Mouse (Mus musculus): Measurements from ENCODE around the gene Cd3eap.
A peak's percentile ranks its signal among the peaks of the same experiment; 100 is the strongest.

Cd3eap gene

DNA sequence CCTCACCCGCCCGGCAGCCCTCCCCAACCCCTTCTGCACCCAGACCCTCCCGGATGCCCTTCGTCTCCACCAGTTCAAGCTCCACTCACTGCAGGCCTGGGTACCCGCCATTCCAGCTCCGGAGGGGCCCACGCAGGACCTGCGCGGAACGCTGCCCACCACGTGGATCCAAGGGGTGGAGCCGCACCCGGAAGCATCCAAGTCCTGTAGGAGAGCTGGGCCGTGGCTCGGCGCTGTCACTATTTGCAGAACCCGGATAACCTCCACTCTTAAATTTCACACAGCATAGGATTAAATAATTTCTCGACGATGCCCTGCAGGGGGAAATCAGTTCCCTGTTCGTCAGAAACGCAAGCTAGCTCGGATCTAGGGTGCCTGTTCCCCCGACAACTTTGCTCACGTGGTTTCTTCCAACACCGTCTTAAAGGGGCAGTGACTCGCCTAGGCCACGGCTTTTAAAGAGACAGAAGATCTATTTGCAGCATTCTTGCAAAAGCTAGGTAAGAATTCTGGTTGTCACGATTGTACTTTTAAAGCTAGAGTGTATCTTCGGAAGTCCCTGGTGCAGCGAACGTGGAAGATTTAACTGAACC, at the start of gene Cd3eap, which contains the start of gene Ppp1r13l:
Gene Cd3eap (minus strand): TSS at position 185 of the 593 bp plus-strand sequence.
Gene Ppp1r13l (plus strand): TSS at position 451 of the 593 bp plus-strand sequence.
- peak; percentile 92 for DNase-seq (ENCODE audit: low spot score)

DNA sequence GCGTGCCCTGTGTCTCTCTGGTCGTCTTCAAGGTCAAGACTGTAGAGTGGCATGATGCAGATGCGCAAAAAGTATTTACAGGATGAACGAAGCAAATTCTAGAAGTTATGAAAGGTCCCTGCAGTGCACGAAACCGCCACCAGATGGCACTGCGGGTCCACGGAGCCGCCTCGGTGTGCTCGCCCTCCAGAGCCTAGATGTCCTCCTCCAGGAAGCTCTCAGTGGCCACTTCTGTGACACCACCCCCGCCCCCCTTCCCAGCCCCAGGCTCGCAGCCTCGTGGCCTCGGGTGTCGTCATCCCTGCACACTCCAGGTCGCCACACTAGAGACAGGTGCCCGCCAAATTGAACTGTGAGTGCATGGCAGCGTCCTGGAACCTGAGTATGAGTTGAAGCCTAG, 46.1 kb upstream of the Cd3eap start:
- peak; percentile 74 for DNase-seq (ENCODE audit: low spot score)

DNA sequence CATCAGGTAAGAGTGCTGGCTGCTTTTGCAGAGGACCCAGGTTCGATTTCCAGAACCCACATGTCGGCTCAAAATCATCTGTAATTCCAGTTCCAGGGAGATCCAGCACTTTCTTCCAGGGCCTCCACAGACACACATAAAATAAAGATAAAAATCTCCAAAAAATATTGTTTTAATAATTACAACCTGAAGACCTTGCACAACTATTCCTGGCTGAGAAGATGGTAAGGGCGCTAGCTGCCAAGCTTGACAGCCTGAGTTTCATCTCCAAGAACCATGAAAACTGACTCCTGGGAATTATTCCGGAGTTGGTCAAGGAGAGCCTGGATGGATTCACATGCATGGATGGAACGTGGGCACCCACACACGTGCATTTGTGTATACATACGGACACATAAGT, 45.2 kb upstream of the Cd3eap start, which contains the start of gene Ckm:
Gene Ckm (plus strand): TSS at position 301 of the 400 bp plus-strand sequence.
- no peak for DNase-seq (ENCODE audit: low spot score)

DNA sequence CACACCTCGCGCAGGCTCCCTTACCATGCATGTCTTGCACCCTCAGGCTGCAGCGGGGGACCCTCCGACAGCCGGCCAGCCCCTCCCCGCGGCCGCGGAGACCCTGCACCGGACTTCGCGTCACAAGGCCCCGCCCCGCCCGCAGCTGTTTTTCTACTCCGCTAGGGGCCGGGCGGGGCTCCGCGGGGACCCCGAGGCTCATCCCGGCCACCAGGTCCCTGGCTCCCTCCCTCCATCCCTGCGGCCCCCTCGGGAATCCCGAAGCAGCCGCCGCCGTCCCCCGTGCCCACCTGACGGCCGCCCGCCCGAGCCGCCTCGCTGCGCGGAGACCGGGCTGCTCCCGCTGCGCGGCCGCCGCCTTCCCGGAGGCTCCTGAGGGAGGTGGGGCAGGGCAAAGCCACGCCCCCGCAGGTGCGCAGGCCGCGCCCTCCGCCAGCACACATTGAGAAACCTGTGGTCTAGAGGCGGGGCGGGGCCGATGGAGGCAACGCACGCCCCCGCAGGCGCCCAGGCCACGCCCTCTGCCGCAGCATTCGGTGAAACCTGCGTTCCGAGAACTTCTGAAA, 44.5 kb upstream of the Cd3eap start, which contains the start of gene Klc3:
Gene Klc3 (minus strand): TSS at position 374 of the 566 bp plus-strand sequence.
- DNase-seq (ENCODE audit: low spot score) = peak; percentile 87

DNA sequence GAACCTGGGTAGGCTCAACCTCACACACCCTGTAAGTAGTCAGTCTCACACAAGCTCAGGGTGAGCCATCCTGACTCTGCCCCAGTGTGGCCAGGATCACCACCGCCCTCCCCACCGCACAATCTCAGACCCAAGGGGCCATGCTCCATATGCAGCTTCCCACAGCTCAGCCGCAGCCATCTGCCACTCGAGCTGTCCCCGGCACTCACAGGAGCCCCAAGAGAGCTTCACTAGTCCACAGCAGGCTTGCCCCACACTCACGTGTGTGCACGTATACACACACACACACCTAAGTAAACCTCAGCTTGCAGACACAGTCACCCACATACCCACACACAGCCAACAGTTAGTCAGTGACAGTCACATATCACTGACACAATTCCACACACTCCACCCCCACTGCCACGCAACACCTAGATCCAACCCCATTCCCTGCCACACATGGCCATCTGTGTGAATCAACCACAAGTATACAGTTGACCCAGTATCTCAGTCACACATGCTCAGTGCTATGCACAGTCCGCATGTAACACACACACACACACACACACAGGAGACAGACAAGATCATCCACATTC, 43.3 kb upstream of the Cd3eap start:
- no peak for DNase-seq (ENCODE audit: low spot score)

DNA sequence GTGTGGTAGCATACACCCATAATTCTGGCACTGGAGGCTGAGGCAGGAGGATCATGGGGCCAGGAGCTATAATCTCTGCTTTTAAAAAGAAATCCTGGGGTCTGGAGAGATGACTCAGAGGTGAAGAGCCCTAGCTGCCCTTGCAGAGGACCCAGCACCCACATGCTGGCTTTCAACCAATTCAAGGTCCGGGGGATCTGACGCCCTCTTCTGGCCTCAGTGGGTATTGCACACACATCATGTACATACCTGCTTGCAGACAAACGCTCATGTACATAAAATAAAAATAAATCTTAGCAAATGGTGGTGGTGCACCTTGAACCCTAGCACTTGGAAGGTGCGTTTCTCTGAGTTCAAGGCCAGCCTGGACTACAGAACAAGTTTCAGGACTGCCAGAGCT, 41.7 kb upstream of the Cd3eap start:
- DNase-seq (ENCODE audit: low spot score) = no peak

DNA sequence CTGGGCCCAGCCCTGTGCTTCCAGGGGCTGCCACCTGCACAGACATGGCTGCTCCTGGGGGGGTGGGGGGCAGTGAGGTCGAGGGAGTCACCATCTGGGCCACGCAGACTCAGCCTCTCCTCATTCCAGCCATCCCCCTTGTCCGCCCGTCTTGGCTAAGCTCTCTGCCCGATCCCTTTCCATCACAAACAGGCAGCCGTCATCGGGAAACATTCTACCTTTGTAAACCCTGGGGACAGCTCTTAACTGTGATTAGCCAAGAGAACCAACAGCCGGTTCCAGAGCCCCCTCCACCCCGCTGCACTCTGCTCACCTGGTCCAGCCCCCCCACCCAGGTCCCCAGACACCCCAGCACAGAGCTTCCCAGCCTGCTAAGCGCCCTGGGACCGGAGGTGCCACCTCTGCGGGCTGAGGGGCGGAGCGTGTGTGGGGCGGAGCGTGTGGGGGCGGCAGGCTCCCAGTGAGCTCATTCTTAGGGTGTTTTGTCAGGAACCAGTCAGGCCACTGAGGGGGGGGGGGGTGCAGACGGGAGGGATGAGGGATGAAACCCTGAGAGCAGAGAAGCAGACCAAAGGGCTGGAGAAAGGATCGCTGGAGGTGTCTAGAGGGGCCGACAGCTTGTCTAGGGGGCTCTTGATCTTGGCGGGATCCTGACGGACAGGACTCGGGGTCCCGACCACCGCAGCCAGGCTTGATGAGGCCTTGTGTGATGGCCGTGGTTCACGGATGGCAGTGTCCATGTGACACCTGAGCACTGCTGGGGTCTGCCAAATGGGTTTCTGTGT, 40.4 kb upstream of the Cd3eap start:
- DNase-seq (ENCODE audit: low spot score) = peak; percentile 17

DNA sequence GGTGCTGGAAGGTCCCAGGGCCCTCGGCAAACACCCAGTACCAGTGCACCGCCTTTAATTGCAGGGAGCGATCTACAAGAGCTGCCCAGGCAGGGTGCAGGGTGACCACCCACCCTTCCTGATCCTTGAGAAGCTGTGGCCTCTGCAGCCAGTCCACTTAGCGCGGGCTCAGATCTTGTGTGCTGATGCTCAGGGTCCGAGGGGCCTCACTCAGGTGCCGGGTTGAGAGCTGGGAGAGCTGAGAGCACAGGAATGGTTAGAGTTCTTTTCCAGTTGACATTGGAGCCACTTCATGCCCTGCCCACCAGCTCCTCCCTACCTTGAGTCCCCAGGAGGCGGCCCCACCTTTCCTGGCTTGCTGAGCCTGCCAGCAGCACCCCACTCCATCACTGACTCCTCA, 35.2 kb upstream of the Cd3eap start:
- no peak for DNase-seq (ENCODE audit: low spot score)

DNA sequence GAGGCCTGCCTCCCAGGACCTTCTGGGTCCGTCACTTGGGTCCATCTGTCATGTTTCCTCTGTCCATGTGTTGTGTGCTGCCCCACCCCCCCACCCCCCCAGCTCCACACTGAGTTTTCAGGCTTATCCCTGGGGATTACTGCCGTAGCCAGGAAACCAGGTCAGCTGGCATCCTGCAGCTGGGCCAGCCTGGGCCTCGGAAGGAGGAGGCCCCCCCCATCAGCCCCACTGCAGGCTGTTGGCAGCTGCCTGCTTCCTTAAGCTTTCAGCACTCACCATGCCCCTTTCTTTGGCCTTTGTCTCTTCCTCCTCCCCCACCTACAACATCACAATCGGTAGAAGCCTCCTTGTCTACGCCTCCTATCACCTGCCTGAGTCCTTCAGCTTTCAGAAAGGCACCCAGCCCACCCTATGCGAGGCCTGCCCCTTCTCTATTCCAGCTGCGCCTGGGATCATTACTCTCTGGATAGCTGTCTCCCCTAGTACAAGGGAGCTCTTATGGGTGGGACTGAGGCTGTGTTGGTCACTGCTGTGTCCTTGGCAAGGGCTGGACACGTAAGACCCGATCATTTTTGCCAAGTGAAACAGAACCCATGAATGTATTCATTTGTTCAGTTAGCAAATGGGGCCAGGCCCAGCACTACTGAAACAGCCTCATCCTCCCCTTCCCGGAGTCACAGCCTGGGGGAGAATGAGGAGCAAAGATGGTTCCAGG, 29.6 kb upstream of the Cd3eap start:
- no peak for DNase-seq (ENCODE audit: low spot score)

DNA sequence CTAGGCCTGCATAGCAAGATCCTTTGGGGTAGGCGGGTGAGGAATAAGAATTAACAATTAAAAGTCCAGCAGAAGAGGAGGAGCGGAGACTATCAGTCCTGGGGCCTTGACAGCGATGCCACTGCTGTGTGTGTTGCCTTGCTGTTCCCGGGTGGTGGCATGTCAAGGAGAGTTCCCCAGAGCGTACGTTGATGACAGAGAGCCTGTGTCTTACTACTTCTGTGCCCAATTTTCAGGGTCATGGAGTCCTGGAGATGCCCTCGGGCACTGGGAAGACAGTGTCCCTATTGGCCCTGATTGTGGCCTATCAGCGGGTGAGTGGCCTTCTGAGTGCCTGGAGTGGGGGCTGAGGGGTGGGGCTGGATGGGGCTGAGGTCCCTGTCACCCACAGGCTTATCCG, 24.4 kb upstream of the Cd3eap start:
- DNase-seq (ENCODE audit: low spot score) = no peak

DNA sequence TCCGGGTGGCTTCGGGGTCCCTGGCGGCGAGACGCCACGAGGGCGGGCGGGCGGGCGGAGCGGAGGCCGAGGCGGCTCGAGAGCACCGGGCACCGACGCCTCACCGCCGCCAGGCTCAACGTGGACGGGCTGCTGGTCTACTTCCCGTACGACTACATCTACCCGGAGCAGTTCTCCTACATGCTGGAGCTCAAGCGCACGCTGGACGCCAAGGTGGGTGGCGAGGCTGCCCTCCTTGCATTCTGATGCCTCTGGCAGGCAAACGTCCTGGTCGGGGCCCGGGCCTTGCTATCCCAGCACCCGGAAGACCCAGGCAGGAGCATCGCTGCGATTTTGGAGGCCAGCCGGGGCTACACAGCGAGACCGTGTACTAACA, 22.9 kb upstream of the Cd3eap start:
- DNase-seq (ENCODE audit: low spot score) = no peak

DNA sequence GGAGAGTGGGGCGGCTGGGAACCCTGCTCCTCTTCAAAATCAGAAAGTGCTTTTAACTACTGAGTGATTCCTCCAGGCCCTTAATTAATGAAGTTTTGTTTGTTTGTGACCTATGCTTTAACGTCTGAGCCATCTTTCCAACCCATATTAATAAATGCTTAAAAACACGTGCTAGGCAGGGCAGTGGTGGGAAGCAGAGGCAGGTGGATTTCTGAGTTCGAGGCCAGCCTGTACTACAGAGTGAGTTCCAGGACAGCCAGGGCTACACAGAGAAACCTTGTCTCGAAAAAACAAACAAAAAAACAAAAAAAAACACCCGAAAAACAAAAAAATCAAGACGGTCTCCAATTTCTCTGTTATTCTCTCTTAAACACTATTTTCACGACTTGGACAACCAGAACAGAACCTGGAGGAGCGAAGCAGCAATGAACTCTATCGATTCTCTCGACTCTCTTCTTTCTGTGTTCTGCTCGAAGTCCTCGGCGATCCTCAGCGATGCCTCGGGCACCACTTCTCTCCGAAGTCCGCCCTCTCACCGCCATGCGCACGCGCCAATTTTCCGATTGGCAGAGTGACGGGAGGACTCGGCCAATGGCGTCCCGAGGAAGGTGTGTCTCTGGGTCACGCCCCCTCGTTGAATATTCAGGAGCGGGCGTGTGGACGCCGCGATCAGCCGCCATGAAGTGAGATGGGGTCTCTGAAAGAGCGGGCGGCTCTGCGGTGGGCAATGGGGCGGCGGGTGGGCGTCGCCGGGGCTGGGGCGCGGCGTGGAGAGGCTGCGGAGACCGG, 22.3 kb upstream of the Cd3eap start, which contains the start of gene Ercc2:
Gene Ercc2 (plus strand): TSS at position 634 of the 789 bp plus-strand sequence.
- DNase-seq (ENCODE audit: low spot score) = peak; percentile 98

DNA sequence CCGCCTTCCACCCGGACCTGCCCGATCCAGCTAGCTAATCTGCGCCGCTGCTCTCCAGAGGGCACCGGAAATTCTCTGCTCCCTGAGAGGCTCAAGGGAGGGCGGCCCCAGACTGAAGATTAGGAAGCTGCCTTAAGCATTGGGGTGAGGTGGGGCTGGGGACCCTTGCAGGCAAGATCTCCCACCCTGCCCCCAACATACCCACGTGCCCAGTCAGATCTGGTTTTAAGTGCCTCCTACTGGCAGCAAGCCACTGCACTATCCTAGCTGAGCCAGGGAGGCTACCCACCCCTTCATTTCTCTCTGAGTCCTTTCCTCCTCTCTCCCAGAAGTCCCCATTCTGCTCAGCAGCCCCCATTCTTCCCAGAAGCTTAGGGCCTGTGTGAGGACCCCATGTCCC, 18.8 kb upstream of the Cd3eap start:
- no peak for DNase-seq (ENCODE audit: low spot score)

DNA sequence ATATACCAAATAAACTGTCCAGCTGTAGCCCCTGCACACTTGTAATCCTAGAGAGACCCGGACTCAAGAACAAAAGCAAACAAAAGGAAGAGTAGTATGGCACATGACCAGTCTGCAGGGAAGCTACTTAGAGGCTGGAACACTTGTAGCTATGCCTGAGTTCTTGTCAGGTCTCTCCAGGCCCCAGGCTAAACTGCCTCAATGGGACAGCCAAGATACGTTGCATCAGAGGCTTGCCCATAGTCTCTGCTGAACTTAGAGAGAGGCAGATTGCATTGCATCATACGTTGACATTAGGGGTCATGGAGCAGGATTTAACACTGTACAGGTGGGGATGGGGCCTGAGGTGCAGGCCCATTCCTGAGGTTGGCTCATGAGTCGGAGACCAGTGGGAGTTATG, 16.7 kb upstream of the Cd3eap start:
- no peak for DNase-seq (ENCODE audit: low spot score)

DNA sequence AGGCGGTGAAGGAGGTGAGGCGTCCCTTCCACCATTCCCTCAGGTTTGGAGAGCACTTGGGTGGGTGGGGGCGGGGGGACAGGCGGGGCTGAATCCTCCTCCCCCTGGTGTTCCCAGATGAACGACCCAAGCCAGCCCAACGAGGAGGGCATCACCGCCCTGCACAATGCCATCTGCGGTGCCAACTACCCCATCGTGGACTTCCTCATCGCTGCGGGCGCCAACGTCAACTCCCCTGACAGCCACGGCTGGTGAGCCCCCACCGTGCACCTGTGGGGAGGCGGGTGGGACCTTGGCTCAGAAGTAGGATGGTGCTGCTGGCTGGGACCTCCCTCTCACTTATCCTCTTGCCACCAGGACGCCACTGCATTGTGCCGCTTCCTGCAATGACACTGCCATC, 16.1 kb upstream of the Cd3eap start:
- DNase-seq (ENCODE audit: low spot score) = no peak

DNA sequence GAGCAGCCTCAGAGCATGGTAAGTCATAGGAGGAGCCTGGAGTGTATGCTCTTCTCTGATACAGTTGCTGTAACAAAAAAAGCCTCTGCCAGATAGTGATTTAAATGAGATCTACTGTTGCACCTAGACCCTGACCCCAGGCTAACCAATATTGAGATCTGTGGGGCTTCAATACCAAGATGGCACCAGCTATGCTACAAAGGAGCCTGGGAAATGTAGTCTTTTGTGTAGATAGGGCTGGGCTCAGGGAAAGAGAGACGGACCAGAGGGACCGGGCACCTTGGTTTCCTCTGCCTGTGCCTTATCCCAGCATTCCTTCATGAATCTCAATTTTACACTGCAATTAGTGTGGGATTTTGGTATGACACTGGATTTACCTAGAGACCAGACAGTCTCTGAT, 14.1 kb upstream of the Cd3eap start:
- no peak for DNase-seq (ENCODE audit: low spot score)

DNA sequence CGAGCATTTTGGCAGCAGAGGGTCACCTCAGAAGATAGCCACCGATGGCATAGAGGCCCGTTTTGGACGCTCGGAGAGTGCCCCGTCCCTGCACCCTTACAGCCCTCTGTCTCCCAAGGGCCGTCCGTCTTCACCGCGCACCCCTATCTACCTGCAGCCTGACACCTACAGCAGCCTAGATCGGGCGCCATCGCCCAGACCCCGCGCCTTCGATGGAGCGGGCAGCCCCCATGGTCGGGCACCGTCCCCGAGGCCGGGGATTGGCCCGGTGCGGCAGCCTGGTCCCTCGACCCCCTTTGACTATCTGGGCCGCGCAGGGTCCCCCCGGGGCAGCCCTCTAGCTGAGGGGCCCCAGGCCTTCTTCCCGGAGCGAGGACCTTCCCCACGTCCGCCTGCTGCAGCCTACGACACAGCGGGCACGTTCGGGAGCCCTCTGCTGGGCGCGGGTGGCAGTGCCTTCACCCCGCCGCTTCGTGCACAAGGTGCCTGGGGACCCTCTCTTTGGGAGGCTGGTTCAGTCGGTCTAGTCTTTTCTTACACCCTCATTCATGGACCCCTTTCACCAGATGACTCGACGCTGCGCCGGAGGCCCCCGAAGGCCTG, 10.6 kb upstream of the Cd3eap start:
- no peak for DNase-seq (ENCODE audit: low spot score)

DNA sequence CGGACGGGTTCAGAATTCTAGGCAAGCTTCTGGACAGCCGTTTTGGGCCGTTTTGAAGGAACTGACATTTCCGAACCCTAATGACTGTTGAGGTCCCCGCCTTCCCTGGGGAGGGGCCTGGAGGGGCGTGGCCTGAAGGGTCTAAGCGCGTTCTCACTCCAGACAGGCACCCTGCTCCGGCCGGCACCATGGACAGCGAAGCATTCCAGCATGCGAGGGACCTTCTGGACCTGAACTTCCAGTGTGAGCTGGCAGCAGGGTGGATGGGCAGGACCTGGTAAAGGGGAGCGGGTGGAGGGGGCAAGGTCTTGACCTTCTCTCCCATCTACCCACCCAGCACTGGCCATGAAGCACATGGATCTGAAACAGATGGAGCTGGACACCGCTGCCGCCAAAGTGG, 9.1 kb upstream of the Cd3eap start:
- DNase-seq (ENCODE audit: low spot score) = peak; percentile 45

DNA sequence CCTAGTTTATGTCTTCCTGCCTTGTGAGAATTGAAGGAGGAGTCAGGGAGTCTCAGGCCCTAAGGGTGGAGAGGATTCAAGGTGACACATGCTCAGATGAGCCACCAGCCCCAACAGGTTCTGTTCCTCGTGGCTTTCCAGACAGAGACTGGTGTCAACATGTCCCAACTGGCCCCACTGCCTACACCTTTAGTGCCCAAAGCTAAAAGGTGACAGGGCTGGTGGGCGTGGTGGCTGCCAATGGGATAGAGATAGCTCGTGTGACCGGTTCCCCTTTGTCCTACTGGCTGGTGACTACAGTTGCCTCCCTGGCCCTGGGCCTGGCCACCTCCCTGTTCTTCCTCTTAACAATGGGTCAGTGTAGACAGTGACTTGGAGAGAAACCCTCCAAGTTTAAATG, 6.1 kb upstream of the Cd3eap start:
- DNase-seq (ENCODE audit: low spot score) = no peak

DNA sequence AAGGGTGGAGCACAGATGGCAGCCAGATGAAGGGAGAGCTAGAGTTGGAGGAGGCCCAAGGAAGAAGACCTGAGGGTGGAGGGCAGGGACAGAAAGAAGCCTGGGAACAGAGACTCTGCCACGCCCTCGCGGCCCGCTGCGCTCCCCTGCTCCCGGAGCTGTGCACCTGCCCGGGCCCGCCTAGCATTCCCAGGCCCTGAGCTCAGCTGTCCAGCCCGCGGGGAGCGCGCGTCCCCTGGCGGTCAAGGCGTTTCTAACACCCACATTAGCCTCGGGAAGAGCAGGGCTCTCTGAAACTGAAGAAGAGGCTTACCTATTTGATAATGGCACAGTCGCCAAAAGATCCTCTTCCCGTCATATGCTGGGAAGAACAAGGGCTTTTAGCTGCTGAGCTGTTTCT, 4.6 kb upstream of the Cd3eap start:
- DNase-seq (ENCODE audit: low spot score) = no peak

DNA sequence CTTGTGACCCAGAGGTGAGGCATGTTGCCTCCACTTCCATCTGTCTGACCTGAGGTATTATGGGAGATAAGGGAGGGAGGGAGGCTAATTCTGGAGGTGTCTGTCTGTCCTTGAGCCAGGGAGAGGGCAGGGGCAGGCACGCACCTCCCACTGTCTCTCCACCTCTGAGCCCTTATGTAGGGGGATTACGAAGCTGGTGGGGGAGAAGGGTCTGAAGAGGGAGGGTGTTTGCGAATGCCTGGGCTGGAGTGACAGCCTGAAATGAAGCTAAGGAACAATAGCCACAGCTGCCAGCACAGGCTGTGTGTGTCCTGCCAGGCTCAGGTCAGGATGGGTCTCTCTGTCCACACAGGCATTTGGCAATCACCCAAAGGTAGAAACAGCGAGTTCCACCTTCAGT, 3.0 kb upstream of the Cd3eap start:
- no peak for DNase-seq (ENCODE audit: low spot score)
